Mouse (Mus musculus): ENCODE results near the gene Smg6. TPM values are rescaled to one million over a fixed set of nuclear protein-coding genes. Genes with fewer than 3 reads are reported as not detected.

Smg6 gene
- total and polyA plus RNA-seq, 2 experiments from 2014 or later: 9.6 to 25.8 TPM

GRCm38 (mm10) chr11:74959501-74959900 is 33.9 kb downstream of the Smg6 start:
- H3K36me3 ChIP-seq (ENCODE audit: insufficient read depth): no peaks in the 10 kb centered on the region
- no peak overlapping the region for H3K4me3 ChIP-seq (ENCODE audit: low read depth, low read length)
- no peak overlapping the region for H3K4me2 ChIP-seq (ENCODE audit: low read depth)
- no peak overlapping the region for H3K9ac ChIP-seq
- WGBS: 81% methylated on average over 2 of the region's 2 CpGs
- no peak for TF ChIP-seq CTCF (IDR thresholded peaks at IDR 0.05; ENCODE audit: low read depth)
- no peak overlapping the region for H3K27ac ChIP-seq (ENCODE audit: low read depth, low read length)
- H3K9me3 ChIP-seq (ENCODE audit: low read length): no peaks in the 10 kb centered on the region
- ATAC-seq (no peak), DNase-seq (no peak)
- no peaks in the 10 kb centered on the region for H3K4me1 ChIP-seq (ENCODE audit: insufficient read depth)
- no peaks in the 10 kb centered on the region for H3K27me3 ChIP-seq (ENCODE audit: insufficient read depth, low read length)

- ATAC-seq (no peak), DNase-seq (no peak)
- Histone ChIP-seq H3K9ac (no peak overlapping the region), H3K4me2 (ENCODE audit: low read depth) (no peak overlapping the region), H3K27me3 (ENCODE audit: insufficient read depth, low read length) (no peaks in the 10 kb centered on the region), H3K27ac (ENCODE audit: low read depth, low read length) (no peak overlapping the region), H3K4me1 (ENCODE audit: insufficient read depth) (no peaks in the 10 kb centered on the region), H3K9me3 (ENCODE audit: low read length) (no peaks in the 10 kb centered on the region), H3K36me3 (ENCODE audit: insufficient read depth) (no peaks in the 10 kb centered on the region), H3K4me3 (ENCODE audit: low read depth, low read length) (no peak overlapping the region)
- 94% methylated on average over 9 of the region's 9 CpGs for WGBS
- TF ChIP-seq CTCF (IDR thresholded peaks at IDR 0.05; ENCODE audit: low read depth): no peak
These were observed 34.5 kb downstream of the Smg6 start for GRCm38 (mm10) chr11:74960031-74960551.

DNA sequence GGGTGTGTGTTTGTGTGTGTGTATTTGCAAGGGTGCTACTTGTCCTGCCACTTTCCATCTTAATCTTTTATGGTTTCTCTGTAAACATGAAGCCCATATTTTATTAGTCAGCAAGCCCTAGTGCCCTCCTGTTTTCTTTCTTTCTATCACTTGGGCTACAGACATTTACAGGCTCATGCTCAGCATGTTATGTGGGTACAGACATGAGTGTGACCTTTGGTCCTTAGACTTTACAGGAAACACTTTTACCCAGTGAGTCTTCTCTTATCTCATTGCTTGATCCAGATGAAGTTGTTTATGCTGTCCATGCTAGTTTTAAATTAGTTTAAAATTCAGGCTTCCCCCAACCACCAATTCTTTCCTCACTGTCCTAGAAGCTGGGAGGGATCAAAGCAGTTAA is 36.3 kb downstream of the Smg6 start:
- H3K4me1 ChIP-seq (ENCODE audit: insufficient read depth): no peaks in the 10 kb centered on the region
- H3K4me2 ChIP-seq (ENCODE audit: low read depth): no peak overlapping the region
- no peaks in the 10 kb centered on the region for H3K27me3 ChIP-seq (ENCODE audit: insufficient read depth, low read length)
- H3K27ac ChIP-seq (ENCODE audit: low read depth, low read length): no peak overlapping the region
- H3K36me3 ChIP-seq (ENCODE audit: insufficient read depth): no peaks in the 10 kb centered on the region
- DNase-seq: no peak
- no peak overlapping the region for H3K4me3 ChIP-seq (ENCODE audit: low read depth, low read length)
- no peak for TF ChIP-seq CTCF (IDR thresholded peaks at IDR 0.05; ENCODE audit: low read depth)
- H3K9me3 ChIP-seq (ENCODE audit: low read length): no peaks in the 10 kb centered on the region
- no peak overlapping the region for H3K9ac ChIP-seq
- no peak for ATAC-seq

GRCm38 (mm10) chr11:74962846-74963407 is 37.3 kb downstream of the Smg6 start:
- no peak for ATAC-seq
- H3K27ac ChIP-seq (ENCODE audit: low read depth, low read length): no peak overlapping the region
- H3K36me3 ChIP-seq (ENCODE audit: insufficient read depth): no peaks in the 10 kb centered on the region
- TF ChIP-seq CTCF (IDR thresholded peaks at IDR 0.05; ENCODE audit: low read depth): no peak
- no peaks in the 10 kb centered on the region for H3K4me1 ChIP-seq (ENCODE audit: insufficient read depth)
- H3K9me3 ChIP-seq (ENCODE audit: low read length): no peaks in the 10 kb centered on the region
- no peak for DNase-seq
- no peak overlapping the region for H3K9ac ChIP-seq
- no peak overlapping the region for H3K4me3 ChIP-seq (ENCODE audit: low read depth, low read length)
- H3K27me3 ChIP-seq (ENCODE audit: insufficient read depth, low read length): no peaks in the 10 kb centered on the region
- 54% methylated on average over 2 of the region's 2 CpGs for WGBS
- H3K4me2 ChIP-seq (ENCODE audit: low read depth): no peak overlapping the region

DNA sequence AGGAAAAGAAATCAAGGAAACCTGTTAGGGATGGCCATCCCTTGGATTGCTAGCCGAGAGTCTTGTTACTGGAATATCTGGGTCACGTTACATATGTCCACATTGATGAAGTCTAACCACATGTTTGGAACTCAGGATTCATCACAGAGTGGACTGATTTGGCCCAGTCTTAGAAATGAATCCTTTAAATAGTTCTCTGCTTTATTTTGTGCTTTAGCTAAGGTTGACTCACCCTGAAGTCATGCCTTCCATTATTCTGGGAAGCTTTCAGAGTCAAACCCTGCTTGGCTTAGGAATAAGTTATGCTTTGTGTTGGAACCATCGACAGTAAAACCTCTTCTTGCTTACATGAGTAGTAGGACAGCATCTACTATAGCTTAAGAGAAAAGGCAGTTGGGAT is 39.9 kb downstream of the Smg6 start:
- Histone ChIP-seq H3K9me3 (ENCODE audit: low read length) (no peaks in the 10 kb centered on the region), H3K27ac (ENCODE audit: low read depth, low read length) (no peak overlapping the region), H3K36me3 (ENCODE audit: insufficient read depth) (no peaks in the 10 kb centered on the region), H3K4me1 (ENCODE audit: insufficient read depth) (no peaks in the 10 kb centered on the region), H3K4me3 (ENCODE audit: low read depth, low read length) (no peak overlapping the region), H3K27me3 (ENCODE audit: insufficient read depth, low read length) (no peaks in the 10 kb centered on the region), H3K9ac (no peak overlapping the region), H3K4me2 (ENCODE audit: low read depth) (no peak overlapping the region)
- ATAC-seq: no peak
- no peak for DNase-seq
- 95% methylated on average over 3 of the region's 3 CpGs for WGBS
- TF ChIP-seq CTCF (IDR thresholded peaks at IDR 0.05; ENCODE audit: low read depth): no peak

- WGBS: 78% methylated on average over 7 of the region's 7 CpGs
- no peak for DNase-seq
These were observed 47.9 kb downstream of the Smg6 start for GRCm38 (mm10) chr11:74973290-74974157.

GRCm38 (mm10) chr11:74974615-74975014 is 49.0 kb downstream of the Smg6 start:
- H3K27me3 ChIP-seq (ENCODE audit: insufficient read depth, low read length): no peaks in the 10 kb centered on the region
- no peak for DNase-seq
- no peak for TF ChIP-seq CTCF (IDR thresholded peaks at IDR 0.05; ENCODE audit: low read depth)

More at GRCm38 (mm10) chr11:74973290-74974157, 47.9 kb downstream of the Smg6 start:
- Histone ChIP-seq H3K27ac (ENCODE audit: low read depth, low read length) (no peak overlapping the region), H3K4me2 (ENCODE audit: low read depth) (no peak overlapping the region), H3K9ac (no peak overlapping the region), H3K4me1 (ENCODE audit: insufficient read depth) (no peaks in the 10 kb centered on the region), H3K27me3 (ENCODE audit: insufficient read depth, low read length) (no peaks in the 10 kb centered on the region), H3K4me3 (ENCODE audit: low read depth, low read length) (no peak overlapping the region), H3K9me3 (ENCODE audit: low read length) (no peaks in the 10 kb centered on the region), H3K36me3 (ENCODE audit: insufficient read depth) (peaks cover 3% of the 10 kb centered on the region; the same call in 1 of the 2 replicates)
- no peak for TF ChIP-seq CTCF (IDR thresholded peaks at IDR 0.05; ENCODE audit: low read depth)
- no peak for ATAC-seq

More at GRCm38 (mm10) chr11:74974615-74975014, 49.0 kb downstream of the Smg6 start:
- no peaks in the 10 kb centered on the region for H3K4me1 ChIP-seq (ENCODE audit: insufficient read depth)
- H3K4me2 ChIP-seq (ENCODE audit: low read depth): no peak overlapping the region
- no peaks in the 10 kb centered on the region for H3K9me3 ChIP-seq (ENCODE audit: low read length)
- H3K36me3 ChIP-seq (ENCODE audit: insufficient read depth): peaks cover 3% of the 10 kb centered on the region; the same call in 1 of the 2 replicates
- no peak overlapping the region for H3K27ac ChIP-seq (ENCODE audit: low read depth, low read length)
- no peak overlapping the region for H3K9ac ChIP-seq
- ATAC-seq: no peak
- H3K4me3 ChIP-seq (ENCODE audit: low read depth, low read length): no peak overlapping the region
